Mouse (Mus musculus) heart, postnatal 0 days (tissue): Measurements from ENCODE around the gene Lyar.
A peak's percentile ranks its signal among the peaks of the same experiment; 100 is the strongest.

ENCODE experiments used
- CTCF ChIP-seq: IDR thresholded peaks from 2 replicates; pipeline ENCODE4 v1.5.1; 2016; ENCODE audit warnings: antibody characterized with exemption, control low read depth, low read depth
- EP300 ChIP-seq: IDR thresholded peaks from 2 replicates; pipeline ENCODE4 v1.6.1; 2016; ENCODE audit warnings: antibody characterized with exemption, low read depth

DNA sequence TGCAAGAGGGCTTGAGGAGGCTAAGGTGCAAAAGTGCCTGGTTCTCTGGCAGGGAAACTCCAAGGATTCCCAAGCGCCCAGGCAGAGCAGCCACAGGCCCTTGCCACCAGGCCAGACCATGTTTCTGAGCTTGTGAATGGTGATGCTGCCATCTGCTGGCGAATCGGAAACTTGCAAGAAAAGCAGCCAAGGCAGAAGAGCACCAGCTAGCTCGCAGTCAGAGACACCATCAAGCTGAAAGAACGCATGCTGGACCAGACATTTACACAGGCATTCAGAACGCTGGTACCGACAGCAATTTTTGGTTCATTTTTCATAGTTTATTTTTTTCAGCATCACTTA is 22.8 kb upstream of the Lyar start:
- TF ChIP-seq CTCF: peak; percentile 94
- no peak for TF ChIP-seq EP300
